Mouse (Mus musculus) cortical plate, adult 2 months (tissue): ENCODE measurements around the gene Nr2f2. TPM values are rescaled to one million over a fixed set of nuclear protein-coding genes. Genes with fewer than 3 reads are reported as not detected.

ENCODE experiments used
- H3K27ac ChIP-seq: fragments of 200-500 bp; 2 replicates; pipeline ENCODE4 v1.5.1; 2012; ENCODE audit warnings: low read length, control low read depth, inconsistent platforms; ENCODE audit not compliant: insufficient read depth
- H3K4me1 ChIP-seq: fragments of 200-500 bp; 2 replicates; pipeline ENCODE4 v1.6.1; 2011; ENCODE audit warnings: low read length; ENCODE audit not compliant: control insufficient read depth, insufficient read depth
- H3K4me3 ChIP-seq: fragments of 200-500 bp; 2 replicates; pipeline ENCODE4 v1.5.1; 2011; ENCODE audit warnings: mild to moderate bottlenecking, low read length, control low read depth; ENCODE audit not compliant: insufficient read depth
- CTCF ChIP-seq: fragments of 200-500 bp; IDR thresholded peaks from 2 replicates; pipeline ENCODE4 v1.5.1; 2011; ENCODE audit warnings: mild to moderate bottlenecking, control low read depth, low read length; ENCODE audit not compliant: insufficient read depth; ENCODE audit errors: extremely low read depth
- POLR2A ChIP-seq: fragments of 200-500 bp; IDR thresholded peaks from 2 replicates; pipeline ENCODE4 v1.6.1; 2011; ENCODE audit warnings: mild to moderate bottlenecking, low read length, control low read depth; ENCODE audit not compliant: insufficient read depth; ENCODE audit errors: extremely low read depth
- polyA plus RNA-seq: library from polyadenylated mRNA; depleted of rRNA; stranded (reverse); fragments of >200 nt; gene quantifications from 2 replicates; pipeline ENCODE4 v1.2.3, GENCODE M21; 2012

The Nr2f2 gene
- polyA plus RNA-seq, 1 experiment, result 21.2 TPM

- no peak overlapping the region for H3K27ac ChIP-seq
- H3K4me1 ChIP-seq, result no peaks in the 10 kb centered on the region
- no peak for TF ChIP-seq CTCF
- TF ChIP-seq POLR2A, result no peak
- no peak overlapping the region for H3K4me3 ChIP-seq
Observed at GRCm38 (mm10) chr7:70329037-70329516, 37.5 kb downstream of the Nr2f2 start.

- TF ChIP-seq POLR2A (no peak), CTCF (no peak)
- H3K27ac ChIP-seq, result no peak overlapping the region
- no peaks in the 10 kb centered on the region for H3K4me1 ChIP-seq
- no peak overlapping the region for H3K4me3 ChIP-seq
Observed at GRCm38 (mm10) chr7:70328206-70329036, 38.1 kb downstream of the Nr2f2 start.

- Histone ChIP-seq H3K4me3 (no peak overlapping the region), H3K27ac (no peak overlapping the region), H3K4me1 (no peaks in the 10 kb centered on the region)
- TF ChIP-seq POLR2A, result no peak
- TF ChIP-seq CTCF, result no peak
Observed at GRCm38 (mm10) chr7:70327191-70327590, 39.3 kb downstream of the Nr2f2 start.

- Histone ChIP-seq H3K4me3 (no peak overlapping the region), H3K27ac (no peak overlapping the region), H3K4me1 (no peaks in the 10 kb centered on the region)
- TF ChIP-seq POLR2A (no peak), CTCF (no peak)
Observed at GRCm38 (mm10) chr7:70326176-70327035, 40.1 kb downstream of the Nr2f2 start.

GRCm38 (mm10) chr7:70325381-70325780 is 41.2 kb downstream of the Nr2f2 start:
- TF ChIP-seq CTCF (no peak), POLR2A (no peak)
- H3K4me1 ChIP-seq, result no peaks in the 10 kb centered on the region
- H3K4me3 ChIP-seq, result no peak overlapping the region
- no peak overlapping the region for H3K27ac ChIP-seq

DNA sequence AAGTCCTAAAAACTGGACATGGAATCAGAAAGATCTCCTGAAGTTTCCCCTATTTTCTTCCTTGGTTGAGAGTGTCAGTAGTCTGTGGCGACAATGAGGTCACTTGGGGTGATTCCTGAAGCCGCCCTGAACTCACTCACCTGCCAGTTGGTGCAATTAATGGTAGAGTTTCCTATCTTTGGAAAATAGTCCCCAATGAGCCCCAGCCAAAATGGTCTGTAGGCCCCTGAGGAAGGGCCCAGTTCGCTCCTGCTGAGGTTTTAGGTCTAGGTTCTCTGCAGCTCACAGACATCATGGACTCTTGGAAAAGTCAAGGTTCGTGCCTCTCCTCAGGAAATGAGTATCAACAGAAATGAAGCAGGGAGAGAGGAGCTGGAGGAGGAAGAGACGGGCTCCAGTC is 42.0 kb downstream of the Nr2f2 start:
- TF ChIP-seq CTCF (no peak), POLR2A (no peak)
- no peak overlapping the region for H3K27ac ChIP-seq
- H3K4me3 ChIP-seq, result no peak overlapping the region
- no peaks in the 10 kb centered on the region for H3K4me1 ChIP-seq

DNA sequence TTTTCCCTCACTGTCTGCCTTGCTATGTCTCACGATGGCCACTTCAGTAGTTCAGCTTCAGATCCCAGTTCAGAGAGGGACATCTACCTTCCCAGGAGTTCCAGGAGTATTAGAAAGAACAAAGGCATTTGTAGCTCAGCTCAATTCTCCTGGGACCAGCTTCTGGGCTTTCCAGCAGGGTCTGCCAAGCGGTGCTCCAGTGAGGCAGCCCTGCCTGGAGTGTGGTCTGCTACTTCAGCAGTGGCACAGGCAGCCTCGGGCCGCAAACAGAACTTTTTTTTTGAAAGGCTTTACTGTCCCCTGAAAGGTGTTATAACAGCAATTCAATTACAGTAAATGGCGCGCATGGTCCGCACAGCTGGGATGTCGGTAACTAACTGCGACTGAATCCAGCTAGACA is 42.5 kb downstream of the Nr2f2 start:
- Histone ChIP-seq H3K4me3 (no peak overlapping the region), H3K4me1 (no peaks in the 10 kb centered on the region), H3K27ac (no peak overlapping the region)
- TF ChIP-seq POLR2A, result no peak
- TF ChIP-seq CTCF, result no peak

DNA sequence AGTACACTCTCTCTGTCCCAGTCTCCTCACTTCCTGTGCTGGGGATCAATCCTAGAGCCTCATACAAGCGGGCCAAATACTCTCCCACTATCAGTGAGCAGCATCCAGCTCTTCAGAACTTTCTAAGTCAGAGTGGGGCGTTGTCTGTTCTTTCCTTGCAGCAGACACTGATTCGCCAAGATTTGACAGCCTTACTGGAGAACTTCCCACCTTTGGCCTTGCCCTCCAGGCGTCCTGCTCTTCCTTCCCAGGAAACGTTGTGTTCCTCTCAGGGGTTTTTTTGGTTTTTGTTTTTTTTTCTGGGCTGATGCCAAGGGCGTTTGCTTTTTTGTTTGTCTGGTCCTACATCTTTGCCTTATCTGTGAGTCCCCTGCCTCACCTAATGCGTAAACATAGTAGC is 60.8 kb downstream of the Nr2f2 start:
- H3K27ac ChIP-seq, result no peak overlapping the region
- no peaks in the 10 kb centered on the region for H3K4me1 ChIP-seq
- no peak overlapping the region for H3K4me3 ChIP-seq
- TF ChIP-seq POLR2A, result no peak
- no peak for TF ChIP-seq CTCF

DNA sequence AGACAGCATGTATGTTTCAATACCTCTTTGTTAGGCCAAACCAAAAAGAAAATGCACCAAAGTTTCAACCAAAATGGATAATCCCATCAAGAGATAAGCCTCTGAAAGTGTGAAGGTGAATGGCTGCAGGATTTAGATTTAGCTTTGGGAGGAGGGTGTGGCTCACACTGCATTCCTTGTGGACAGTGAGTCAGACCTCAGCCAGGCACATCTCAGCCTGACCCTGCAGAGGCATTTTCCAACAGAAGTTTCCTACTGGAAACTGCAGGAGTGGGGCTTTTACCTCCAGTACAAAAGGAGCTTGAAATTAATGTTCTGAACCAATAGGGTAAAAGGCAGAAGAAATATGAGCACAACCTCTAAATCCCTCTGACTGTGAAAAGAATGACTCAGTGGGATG is 62.1 kb downstream of the Nr2f2 start:
- TF ChIP-seq CTCF (no peak), POLR2A (no peak)
- no peak overlapping the region for H3K27ac ChIP-seq
- no peaks in the 10 kb centered on the region for H3K4me1 ChIP-seq
- H3K4me3 ChIP-seq, result no peak overlapping the region
